Mouse (Mus musculus) forebrain, embryonic 15.5 days (tissue): ENCODE measurements around the gene Dab1. TPM values are rescaled to one million over a fixed set of nuclear protein-coding genes. Genes with fewer than 3 reads are reported as not detected.
A peak's percentile ranks its signal among the peaks of the same experiment; 100 is the strongest.

Source experiments
- ATAC-seq: fragments of 200-750 bp; cut with Nextera tagmentation; replicated peaks from 2 replicates; pipeline ENCODE4 v1.8.0; 2017; ENCODE audit warnings: mild to moderate bottlenecking, moderate TSS enrichment, moderate library complexity
- H3K27ac ChIP-seq: fragments of 300-500 bp; sonication (generic); replicated peaks from 2 replicates; pipeline ENCODE4 v1.5.1; 2015; ENCODE audit warnings: mild to moderate bottlenecking, inconsistent platforms
- H3K27me3 ChIP-seq: fragments of 300-500 bp; sonication (generic); 2 replicates; pipeline ENCODE4 v1.6.1; 2015; ENCODE audit warnings: inconsistent platforms
- H3K36me3 ChIP-seq: fragments of 300-500 bp; sonication (generic); 2 replicates; pipeline ENCODE4 v1.6.1; 2015; ENCODE audit warnings: mild to moderate bottlenecking, inconsistent platforms
- H3K4me1 ChIP-seq: fragments of 300-500 bp; sonication (generic); 2 replicates; pipeline ENCODE4 v1.6.1; 2015; ENCODE audit warnings: inconsistent platforms
- H3K4me2 ChIP-seq: fragments of 300-500 bp; sonication (generic); replicated peaks from 2 replicates; pipeline ENCODE4 v1.6.1; 2015; ENCODE audit warnings: mild to moderate bottlenecking, inconsistent platforms
- H3K4me3 ChIP-seq: fragments of 300-500 bp; sonication (generic); 2 replicates; pipeline ENCODE4 v1.5.1; 2015; ENCODE audit warnings: mild to moderate bottlenecking, inconsistent platforms
- H3K9ac ChIP-seq: fragments of 300-500 bp; sonication (generic); replicated peaks from 2 replicates; pipeline ENCODE4 v1.6.1; 2015; ENCODE audit warnings: mild to moderate bottlenecking, inconsistent platforms
- H3K9me3 ChIP-seq: fragments of 300-500 bp; sonication (generic); 2 replicates; pipeline ENCODE4 v1.6.1; 2016; ENCODE audit warnings: inconsistent platforms
- WGBS: fragments of 180-500 bp; shearing (Covaris S2); methylation state at CpG from one replicate; pipeline ENCODE4 v1.1.7; 2015; ENCODE audit warnings: mixed read lengths; 5-methylcytosine and 5-hydroxymethylcytosine counted together
- polyA plus RNA-seq: library from polyadenylated mRNA; unstranded; fragments of >200 nt; fragmentation: Nextera tagmentation; extraction: Ambion mirVana; gene quantifications from 2 replicates; pipeline ENCODE4 v1.2.1, GENCODE M21; 2015

Dab1 gene
- polyA plus RNA-seq, 1 experiment from 2014 or later, result 174 TPM

DNA sequence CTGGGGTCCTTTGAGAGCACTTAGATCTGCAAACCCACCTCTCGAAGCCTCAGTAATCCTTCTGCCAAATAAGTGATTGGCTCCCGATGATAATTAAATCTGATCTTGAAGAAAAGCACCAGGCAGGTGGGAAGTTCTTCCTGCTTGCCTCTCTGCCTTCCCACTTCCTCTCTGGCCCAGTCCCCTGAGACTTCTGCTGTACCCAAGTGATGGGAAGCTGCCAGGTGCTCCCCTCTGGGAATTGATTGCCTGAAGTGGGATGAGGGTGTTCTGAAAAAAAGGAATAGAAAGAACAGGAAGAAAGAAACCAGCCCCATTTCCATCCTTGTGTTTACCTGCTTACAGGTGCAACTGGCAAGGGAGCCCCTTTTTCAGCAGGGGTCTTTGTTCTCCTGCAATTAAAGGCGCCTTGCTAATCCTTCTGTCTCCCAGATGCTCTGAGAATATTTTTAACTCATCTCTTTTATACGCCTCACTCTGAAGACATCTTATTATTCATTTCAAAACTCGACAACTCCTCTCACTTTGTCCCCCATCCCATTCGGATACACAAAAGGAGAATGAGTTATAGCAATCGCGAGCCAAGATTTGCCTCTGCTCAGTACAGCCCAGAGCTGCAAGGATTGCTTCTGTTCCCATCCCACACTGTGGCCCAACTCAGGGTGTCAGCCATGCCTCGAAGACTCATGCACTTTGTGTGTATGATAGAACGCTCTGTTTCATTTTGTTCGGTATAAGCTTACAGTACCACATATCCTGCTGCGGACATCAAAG lies 1043.9 kb downstream of the Dab1 start:
- Histone ChIP-seq H3K27me3 (no peaks in the 10 kb centered on the region), H3K4me3 (no peak overlapping the region), H3K36me3 (no peaks in the 10 kb centered on the region), H3K27ac (no peak overlapping the region; the same call in 1 of the 2 replicates), H3K9me3 (no peaks in the 10 kb centered on the region), H3K4me1 (peaks cover 18% of the 10 kb centered on the region), H3K4me2 (no peak overlapping the region), H3K9ac (no peak overlapping the region)
- 62% methylated on average over 12 of the region's 12 CpGs for WGBS
- ATAC-seq, result no peak

DNA sequence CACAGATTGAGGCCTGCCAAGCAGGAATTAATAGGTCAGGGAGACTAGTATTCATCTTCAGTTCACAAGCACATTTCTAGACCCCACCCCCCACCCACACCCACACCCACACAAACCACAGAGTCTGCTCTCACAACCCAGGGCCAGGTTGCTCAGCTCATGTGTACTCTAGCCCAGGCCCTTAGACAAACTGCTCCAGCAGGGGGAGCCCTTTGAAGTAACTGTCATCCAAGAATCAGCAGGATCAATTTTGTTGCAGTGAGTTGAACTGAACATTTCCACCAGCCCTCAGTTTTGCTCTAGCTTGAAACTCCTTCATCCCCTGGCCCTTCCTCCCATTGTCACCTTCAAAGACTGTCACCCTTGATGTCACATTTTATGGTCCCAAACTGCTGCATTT lies 1046.4 kb downstream of the Dab1 start:
- Histone ChIP-seq H3K27me3 (no peaks in the 10 kb centered on the region), H3K4me1 (peaks cover 19% of the 10 kb centered on the region), H3K36me3 (no peaks in the 10 kb centered on the region), H3K4me2 (no peak overlapping the region), H3K4me3 (no peak overlapping the region), H3K9ac (no peak overlapping the region), H3K27ac (no peak overlapping the region), H3K9me3 (no peaks in the 10 kb centered on the region)
- no peak for ATAC-seq

DNA sequence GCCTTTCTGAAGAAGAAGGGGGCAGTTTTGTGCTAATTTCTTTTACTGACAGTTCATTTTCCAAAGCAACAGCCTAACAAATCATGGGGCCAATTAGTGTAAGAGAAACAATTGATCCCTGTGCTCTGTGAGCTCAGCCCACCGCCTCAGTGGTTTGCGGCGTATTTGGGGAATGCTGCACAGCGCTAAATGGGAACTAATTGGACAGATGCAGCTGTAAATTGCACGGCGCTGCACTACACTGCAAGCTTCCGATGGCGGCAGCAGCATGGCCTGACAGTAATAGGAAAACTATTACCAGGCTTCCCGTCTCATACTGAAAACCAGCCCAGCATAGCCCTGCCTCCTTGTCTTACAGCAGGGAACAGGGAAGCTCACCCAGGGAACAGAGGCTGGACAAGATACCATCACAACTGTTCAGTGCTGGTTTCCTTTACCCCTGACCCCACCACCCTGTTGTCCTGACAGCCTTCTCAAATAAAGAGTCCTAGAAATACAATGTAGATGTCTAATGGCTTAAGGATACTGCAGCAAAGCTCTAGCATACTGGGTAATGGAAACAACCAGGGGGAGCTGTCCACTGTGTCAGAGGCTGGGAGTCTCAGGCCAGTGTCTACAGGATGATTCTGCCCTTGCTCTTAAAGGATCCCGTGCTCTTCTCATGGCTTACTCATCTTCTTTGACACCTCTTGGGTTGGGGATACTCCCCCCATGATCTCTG lies 1047.8 kb downstream of the Dab1 start:
- Histone ChIP-seq H3K9me3 (no peaks in the 10 kb centered on the region), H3K4me2 (no peak overlapping the region), H3K36me3 (no peaks in the 10 kb centered on the region), H3K4me1 (peaks cover 28% of the 10 kb centered on the region), H3K27me3 (no peaks in the 10 kb centered on the region), H3K27ac (no peak overlapping the region), H3K9ac (no peak overlapping the region), H3K4me3 (no peak overlapping the region)
- ATAC-seq, result peak; percentile 83
- WGBS, result 17% methylated on average over 10 of the region's 10 CpGs

DNA sequence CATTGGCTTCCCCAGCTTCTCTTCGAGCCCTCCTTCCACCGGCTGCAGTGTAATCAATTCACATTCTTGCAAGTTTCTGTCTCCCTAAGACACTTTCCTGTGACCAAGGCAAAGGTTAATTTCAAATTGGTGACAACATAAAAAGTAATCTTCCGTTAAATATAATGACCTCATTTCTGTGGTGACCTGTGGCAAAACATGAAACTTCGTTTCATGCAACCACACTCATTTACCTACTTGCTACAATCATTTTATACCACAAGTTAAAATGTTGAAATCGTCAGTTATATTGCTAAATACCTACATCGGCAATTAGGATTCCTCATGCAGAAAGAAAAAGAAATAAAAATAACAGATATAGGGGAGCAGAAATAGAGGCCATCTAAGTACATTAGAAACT lies 1048.9 kb downstream of the Dab1 start:
- no peaks in the 10 kb centered on the region for H3K9me3 ChIP-seq
- no peak overlapping the region for H3K4me3 ChIP-seq
- H3K4me1 ChIP-seq, result peaks cover 28% of the 10 kb centered on the region
- 71% methylated on average over 6 of the region's 6 CpGs for WGBS
- no peak for ATAC-seq
- H3K36me3 ChIP-seq, result no peaks in the 10 kb centered on the region
- no peak overlapping the region for H3K4me2 ChIP-seq
- H3K27ac ChIP-seq, result no peak overlapping the region
- no peak overlapping the region for H3K9ac ChIP-seq
- H3K27me3 ChIP-seq, result no peaks in the 10 kb centered on the region

DNA sequence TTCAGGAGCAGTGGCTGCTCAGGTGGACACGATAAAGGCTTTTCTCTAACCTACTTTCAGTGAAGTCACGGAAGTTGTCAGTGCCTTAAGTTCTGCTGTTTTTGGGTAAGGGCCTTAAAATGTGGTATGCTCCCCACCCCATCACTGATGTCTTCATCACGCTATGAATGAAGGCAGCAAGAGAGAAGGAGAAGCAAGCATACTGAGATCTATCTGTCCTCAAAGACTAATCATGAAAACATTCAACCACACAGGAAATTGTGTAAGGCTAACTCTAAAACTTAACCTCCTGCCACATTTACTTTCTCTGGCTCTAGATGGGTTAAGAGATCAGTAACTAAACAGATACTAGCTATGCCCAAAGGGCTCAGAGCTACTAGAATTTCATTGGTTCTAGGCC lies 1050.2 kb downstream of the Dab1 start:
- Histone ChIP-seq H3K36me3 (no peaks in the 10 kb centered on the region), H3K4me2 (no peak overlapping the region), H3K27ac (no peak overlapping the region), H3K4me1 (peaks cover 35% of the 10 kb centered on the region), H3K27me3 (no peaks in the 10 kb centered on the region), H3K9ac (no peak overlapping the region), H3K4me3 (no peak overlapping the region), H3K9me3 (no peaks in the 10 kb centered on the region)
- 92% methylated on average over 3 of the region's 3 CpGs for WGBS
- no peak for ATAC-seq

DNA sequence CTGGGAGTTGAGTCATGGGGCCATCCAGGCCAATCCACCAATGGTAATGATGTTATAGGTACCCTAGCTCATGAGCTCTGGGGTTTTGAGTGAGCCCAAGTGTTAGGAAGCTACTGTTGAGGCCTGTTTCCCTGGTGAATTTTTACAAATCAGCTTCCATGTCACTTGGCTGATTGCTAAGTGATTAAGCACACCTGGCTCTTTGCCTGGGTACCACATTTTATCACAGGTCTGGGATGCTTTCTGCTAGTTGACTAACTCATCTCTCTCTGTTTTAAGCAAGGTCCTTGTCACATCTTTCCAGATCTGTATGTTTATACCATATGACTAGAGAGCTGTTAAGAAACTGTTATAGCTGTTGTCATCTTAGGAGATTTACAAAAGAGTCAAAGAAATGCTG lies 1051.6 kb downstream of the Dab1 start:
- no peak overlapping the region for H3K9ac ChIP-seq
- peaks cover 39% of the 10 kb centered on the region for H3K4me1 ChIP-seq
- peak overlapping the region; percentile 60 for H3K27ac ChIP-seq
- H3K36me3 ChIP-seq, result no peaks in the 10 kb centered on the region
- no peaks in the 10 kb centered on the region for H3K27me3 ChIP-seq
- no peaks in the 10 kb centered on the region for H3K9me3 ChIP-seq
- no peak for ATAC-seq
- H3K4me3 ChIP-seq, result no peak overlapping the region
- no peak overlapping the region for H3K4me2 ChIP-seq

DNA sequence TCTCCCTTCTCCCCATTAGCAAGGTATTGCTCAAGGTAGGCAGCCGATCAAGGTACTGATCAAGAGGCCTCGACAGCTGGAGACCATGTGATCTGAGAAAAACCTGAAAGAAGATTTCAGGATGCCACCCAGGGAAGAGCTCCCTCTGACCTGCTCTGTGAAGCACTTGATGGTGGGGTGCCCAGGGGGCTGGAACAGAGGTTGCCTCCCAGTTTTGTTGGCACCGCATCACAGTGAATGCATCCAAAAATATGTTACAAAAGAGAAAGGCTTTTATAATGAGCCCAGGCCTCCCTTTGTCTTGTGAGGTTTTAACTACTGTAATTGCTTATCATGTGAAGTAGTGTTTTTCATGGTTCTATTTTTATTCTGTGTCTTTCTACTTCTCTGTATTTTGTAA lies 1054.2 kb downstream of the Dab1 start:
- Histone ChIP-seq H3K4me1 (peaks cover 30% of the 10 kb centered on the region), H3K9me3 (no peaks in the 10 kb centered on the region), H3K4me3 (no peak overlapping the region), H3K4me2 (no peak overlapping the region), H3K36me3 (no peaks in the 10 kb centered on the region), H3K27me3 (no peaks in the 10 kb centered on the region), H3K9ac (no peak overlapping the region), H3K27ac (no peak overlapping the region)
- no peak for ATAC-seq
- 58% methylated on average over 3 of the region's 3 CpGs for WGBS

DNA sequence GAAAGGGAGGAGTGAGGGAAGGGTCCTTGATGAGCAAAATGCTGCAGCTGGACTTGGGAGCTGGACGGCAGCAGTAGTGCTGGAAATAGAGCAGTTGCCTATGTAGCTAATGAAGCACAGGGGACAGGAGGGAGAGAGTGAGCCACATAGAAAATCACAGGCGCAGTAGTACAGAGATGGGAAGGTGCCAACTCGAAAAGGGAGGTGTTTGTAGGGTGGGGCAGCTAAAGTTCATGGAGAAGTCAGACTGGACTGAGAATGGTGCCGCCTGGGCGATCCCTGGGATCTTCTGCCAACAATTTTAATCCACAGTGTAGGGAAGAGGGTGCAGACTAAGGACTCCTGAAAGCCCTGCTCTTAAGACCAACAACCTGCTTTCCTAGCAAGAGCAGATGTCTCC lies 1055.5 kb downstream of the Dab1 start:
- H3K9me3 ChIP-seq, result no peaks in the 10 kb centered on the region
- H3K27me3 ChIP-seq, result no peaks in the 10 kb centered on the region
- H3K4me3 ChIP-seq, result no peak overlapping the region
- H3K36me3 ChIP-seq, result no peaks in the 10 kb centered on the region
- H3K27ac ChIP-seq, result no peak overlapping the region
- no peak overlapping the region for H3K4me2 ChIP-seq
- peaks cover 41% of the 10 kb centered on the region for H3K4me1 ChIP-seq
- WGBS, result 91% methylated on average over 5 of the region's 5 CpGs
- ATAC-seq, result no peak
- no peak overlapping the region for H3K9ac ChIP-seq

DNA sequence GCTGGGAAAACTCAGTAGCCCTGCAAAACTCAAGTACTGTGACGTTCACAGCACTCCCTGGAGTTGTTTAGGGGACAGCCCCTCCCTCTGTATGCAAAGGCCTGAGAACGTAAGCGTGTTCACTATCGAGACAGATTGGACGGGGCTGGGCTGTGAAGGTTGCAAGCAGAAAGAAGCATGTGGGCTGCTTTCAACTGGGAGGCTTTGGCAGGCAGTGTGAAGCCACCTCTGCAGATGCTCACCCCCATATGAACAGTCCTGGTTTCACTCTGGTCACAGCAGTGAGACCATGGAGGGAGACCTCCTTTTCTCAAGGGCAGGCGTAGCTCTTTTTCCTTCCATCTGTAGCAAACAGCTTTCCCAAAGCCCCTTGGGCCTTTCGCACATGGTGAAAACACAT lies 1059.1 kb downstream of the Dab1 start:
- H3K4me1 ChIP-seq, result peaks cover 27% of the 10 kb centered on the region
- WGBS, result 62% methylated on average over 7 of the region's 7 CpGs
- H3K36me3 ChIP-seq, result no peaks in the 10 kb centered on the region
- no peak overlapping the region for H3K9ac ChIP-seq
- no peak overlapping the region for H3K4me2 ChIP-seq
- peak; percentile 79 for ATAC-seq
- no peaks in the 10 kb centered on the region for H3K9me3 ChIP-seq
- H3K27me3 ChIP-seq, result no peaks in the 10 kb centered on the region
- H3K4me3 ChIP-seq, result no peak overlapping the region
- H3K27ac ChIP-seq, result peak overlapping the region; percentile 14; the same call in 1 of the 2 replicates

DNA sequence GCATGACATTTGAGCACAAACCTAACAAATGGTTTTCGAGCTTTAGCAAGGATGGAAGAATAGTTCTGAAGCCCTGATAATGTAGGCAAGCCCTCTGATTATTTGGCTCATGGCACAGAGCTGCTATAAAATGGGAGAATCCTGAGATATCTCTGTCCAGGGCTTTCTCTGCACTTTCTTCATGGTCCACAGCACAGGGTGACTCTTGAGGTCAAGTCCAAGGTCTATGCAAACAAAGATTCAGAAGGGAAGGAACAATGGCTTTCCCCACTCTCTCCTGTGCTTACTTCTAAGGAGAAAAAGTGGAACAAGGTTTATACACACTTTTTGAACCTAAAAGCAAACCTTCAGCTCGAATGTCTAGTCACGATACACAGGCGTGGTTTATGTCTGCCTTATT lies 1061.3 kb downstream of the Dab1 start:
- no peak for ATAC-seq
- no peak overlapping the region for H3K4me2 ChIP-seq
- no peak overlapping the region for H3K4me3 ChIP-seq
- H3K27ac ChIP-seq, result no peak overlapping the region
- WGBS, result 90% methylated on average over 4 of the region's 4 CpGs
- H3K9ac ChIP-seq, result no peak overlapping the region
- H3K4me1 ChIP-seq, result peaks cover 24% of the 10 kb centered on the region
- H3K36me3 ChIP-seq, result no peaks in the 10 kb centered on the region
- H3K27me3 ChIP-seq, result no peaks in the 10 kb centered on the region
- H3K9me3 ChIP-seq, result no peaks in the 10 kb centered on the region

DNA sequence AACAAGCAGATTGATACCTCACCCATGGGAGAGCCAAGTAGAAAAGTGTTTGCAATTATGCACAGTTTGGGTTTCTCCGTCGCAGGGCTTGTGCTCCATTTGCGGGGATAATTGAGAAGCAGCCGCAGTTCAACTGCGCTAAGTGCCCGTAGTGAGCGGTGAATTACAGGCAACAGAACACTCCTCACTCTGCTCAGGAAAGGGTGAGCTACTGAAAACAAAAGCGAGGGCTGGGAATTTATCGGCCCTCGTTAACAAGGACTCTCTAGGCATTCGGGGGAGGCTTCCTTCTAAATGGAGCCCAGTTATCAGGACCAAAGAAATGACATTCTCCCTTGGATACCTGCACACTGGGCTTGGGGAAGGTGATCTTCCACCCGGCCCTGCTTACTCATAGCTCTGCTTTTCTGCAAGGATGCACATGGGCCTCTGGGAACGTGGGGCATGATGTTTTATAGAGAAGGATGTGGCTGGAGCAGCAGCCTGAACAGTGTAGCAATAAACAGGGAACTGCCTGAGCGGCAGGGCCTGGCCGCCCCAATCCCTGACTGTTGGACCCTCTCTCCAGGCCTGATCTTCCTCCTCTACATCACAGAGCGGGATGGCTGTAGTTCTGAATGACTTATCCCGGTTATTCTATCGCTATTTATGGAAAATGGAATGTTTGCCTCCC lies 1067.1 kb downstream of the Dab1 start:
- Histone ChIP-seq H3K4me2 (no peak overlapping the region), H3K27ac (0 out of 2 replicates have a peak overlapping the region, but pooled peaks have one; percentile 6), H3K9ac (no peak overlapping the region), H3K4me1 (peaks cover 27% of the 10 kb centered on the region), H3K36me3 (no peaks in the 10 kb centered on the region), H3K9me3 (no peaks in the 10 kb centered on the region), H3K27me3 (no peaks in the 10 kb centered on the region), H3K4me3 (no peak overlapping the region)
- no peak; the same call in 1 of the 2 replicates for ATAC-seq
- 27% methylated on average over 18 of the region's 18 CpGs for WGBS

DNA sequence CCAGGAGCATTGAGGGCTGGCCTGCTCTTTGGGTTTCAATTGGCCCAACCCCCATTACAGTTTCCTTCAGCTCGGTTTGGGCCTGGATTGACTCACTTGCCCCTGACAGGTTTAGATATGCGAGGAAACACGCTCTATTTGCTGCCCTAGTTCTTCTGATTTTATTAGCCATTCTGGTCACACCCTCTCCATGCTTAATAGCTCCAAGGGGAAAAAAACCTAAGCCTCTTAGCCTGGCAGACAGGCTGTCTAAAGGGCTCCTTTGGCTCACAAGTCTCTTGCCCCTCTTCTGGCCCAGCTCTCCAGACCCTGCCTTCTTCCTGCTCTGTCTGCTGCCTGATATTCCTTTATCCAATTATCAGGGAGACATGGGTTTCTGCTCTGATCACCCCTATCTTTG lies 1069.9 kb downstream of the Dab1 start:
- Histone ChIP-seq H3K9ac (no peak overlapping the region), H3K4me1 (peaks cover 27% of the 10 kb centered on the region), H3K27me3 (no peaks in the 10 kb centered on the region), H3K9me3 (no peaks in the 10 kb centered on the region), H3K27ac (no peak overlapping the region), H3K4me2 (no peak overlapping the region), H3K36me3 (no peaks in the 10 kb centered on the region), H3K4me3 (no peak overlapping the region)
- 15% methylated on average over 3 of the region's 3 CpGs for WGBS
- 0 out of 2 replicates have a peak, but pooled peaks have one; percentile 39 for ATAC-seq
